Comparison of ENCODE assay signal across 8 mouse cellular contexts in the genomic region with DNA sequence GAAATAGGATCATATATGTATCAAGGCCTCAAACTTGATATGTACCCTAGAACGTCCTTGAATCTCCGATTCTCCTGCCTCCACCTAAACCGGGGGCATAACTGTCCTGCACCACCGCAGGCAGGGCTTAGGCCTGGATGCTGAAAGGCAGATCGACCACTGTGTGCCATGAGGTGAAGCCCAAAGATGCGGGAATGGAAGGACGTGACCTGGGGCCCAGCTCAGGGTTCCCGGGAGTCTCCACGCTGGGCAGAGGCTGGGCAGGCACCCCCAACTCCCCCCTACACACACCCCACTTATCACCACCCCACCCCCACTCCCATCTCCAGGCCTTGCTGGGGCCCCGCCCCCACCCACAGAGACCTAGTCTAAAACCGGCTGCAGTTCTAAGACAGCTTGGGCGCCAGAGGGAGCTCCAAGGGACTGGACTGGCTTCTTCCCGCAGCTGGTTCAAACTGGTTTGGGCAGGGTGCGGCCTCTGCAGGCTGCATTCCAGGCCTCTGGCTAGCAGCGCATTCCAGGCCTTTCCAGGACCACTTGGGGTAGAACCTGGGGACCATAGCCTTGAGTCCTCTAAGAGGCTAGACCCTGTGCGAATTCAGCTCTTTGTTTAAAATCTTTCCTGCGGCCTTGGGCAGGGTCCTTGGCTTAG. TPM values are rescaled to one million over a fixed set of nuclear protein-coding genes. Genes with fewer than 3 reads are reported as not detected.
A peak's percentile ranks its signal among the peaks of the same experiment; 100 is the strongest.
DNase-seq lines count a peak whose midpoint lies in the region; ATAC-seq and TF ChIP-seq lines count a peak whose summit lies in the region.
"Had no signal": no experiment of that assay in that cellular context is flagged by ENCODE, and none has a peak within 500 bp of the region (broad histone marks: within the 10 kb centered on the region; RNA-seq: fewer than 3 reads in every experiment).

No protein-coding gene starts in this region.

- H3K9me3 ChIP-seq in embryonic facial prominence, embryonic 13.5 days = no peaks in the 10 kb centered on the region
- no peaks in the 10 kb centered on the region for H3K9me3 ChIP-seq in midbrain, postnatal 0 days (ENCODE audit: low read length)

- DNase-seq in adrenal gland, adult (ENCODE audit: inconsistent age in 2 of 2, low spot score in 1 of 2) = peak; percentile 71 to 88
- DNase-seq in heart, adult 8-10 months (ENCODE audit: low spot score) = peak; percentile 40
- DNase-seq in kidney, adult 18-20 months = peak; percentile 88
- DNase-seq in liver = peak; percentile 81
- DNase-seq in midbrain, postnatal 0 days (ENCODE audit: low spot score) = peak; percentile 84
- peak; percentile 81 for DNase-seq in testis, postnatal 14 days (ENCODE audit: low spot score)

- WGBS in embryonic facial prominence, embryonic 13.5 days = 15% methylated on average over 17 of the region's 17 CpGs
- WGBS in midbrain, postnatal 0 days = 21% methylated on average over 17 of the region's 17 CpGs

- peaks cover 35% of the 10 kb centered on the region for H3K4me1 ChIP-seq in embryonic facial prominence, embryonic 13.5 days
- no peaks in the 10 kb centered on the region for H3K4me1 ChIP-seq in midbrain, postnatal 0 days (ENCODE audit: insufficient read depth, low read length)

- peaks cover 3% of the 10 kb centered on the region; the same call in 1 of the 2 replicates for H3K27me3 ChIP-seq in embryonic facial prominence, embryonic 13.5 days
- H3K27me3 ChIP-seq in midbrain, postnatal 0 days (ENCODE audit: insufficient read depth, low read length) = peaks cover 5% of the 10 kb centered on the region; the same call in 1 of the 2 replicates

- ATAC-seq in embryonic facial prominence, embryonic 13.5 days (ENCODE audit: insufficient number of reproducible peaks, insufficient read depth, low FRiP score, low TSS enrichment, low read depth) = peak; percentile 70; the same call in 1 of the 2 replicates
- ATAC-seq in midbrain, postnatal 0 days (ENCODE audit: low FRiP score) = peak; percentile 54; the same call in 1 of the 2 replicates

- H3K4me2 ChIP-seq in embryonic facial prominence, embryonic 13.5 days = no peak overlapping the region; the same call in 1 of the 2 replicates
- no peak overlapping the region for H3K4me2 ChIP-seq in midbrain, postnatal 0 days (ENCODE audit: low read depth, low read length, poor library complexity, severe bottlenecking)

- peak; percentile 66 for TF ChIP-seq CTCF in midbrain, postnatal 0 days (IDR thresholded peaks at IDR 0.05)

- peak overlapping the region; percentile 51 for H3K9ac ChIP-seq in embryonic facial prominence, embryonic 13.5 days
- H3K9ac ChIP-seq in midbrain, postnatal 0 days (replicated peaks; ENCODE audit: low read length, poor library complexity, severe bottlenecking) = no peak overlapping the region

- H3K4me3 ChIP-seq in embryonic facial prominence, embryonic 13.5 days = no peak overlapping the region
- no peak overlapping the region for H3K4me3 ChIP-seq in midbrain, postnatal 0 days (ENCODE audit: low read depth, low read length)

- H3K36me3 ChIP-seq in embryonic facial prominence, embryonic 13.5 days = no peaks in the 10 kb centered on the region
- no peaks in the 10 kb centered on the region for H3K36me3 ChIP-seq in midbrain, postnatal 0 days (ENCODE audit: insufficient read depth, low read length)

- peak overlapping the region; percentile 83 for H3K27ac ChIP-seq in embryonic facial prominence, embryonic 13.5 days
- H3K27ac ChIP-seq in midbrain, postnatal 0 days (ENCODE audit: low read depth, low read length) = no peak overlapping the region
- H3K27ac ChIP-seq: macrophage had no signal

RNA-seq across cellular contexts. Expression of gene Pard6b, which starts 34.0 kb away (rescaled TPM):
- polyA plus RNA-seq in embryonic facial prominence, embryonic 13.5 days (2015; fragmentation: Nextera tagmentation; extraction: Ambion mirVana) = 3.0 and 3.9 TPM in 2 replicates
- 1 to 10 TPM; 2.3 to 2.9 (median 2.5) TPM for total RNA-seq in heart, adult 8-10 months (2022)
- total RNA-seq in midbrain, postnatal 0 days (2014; rRNA removed) = 6.6 and 6.8 TPM in 2 replicates
- polyA plus RNA-seq in midbrain, postnatal 0 days (2015; fragmentation: Nextera tagmentation; extraction: Ambion mirVana) = 3.9 and 5.1 TPM in 2 replicates
- polyA plus RNA-seq: macrophage had no signal
